Mouse (Mus musculus) spleen, adult 2 months (tissue): ENCODE measurements around the gene Gtf2a1. TPM values are rescaled to one million over a fixed set of nuclear protein-coding genes. Genes with fewer than 3 reads are reported as not detected.
A peak's percentile ranks its signal among the peaks of the same experiment; 100 is the strongest.

Source experiments
- DNase-seq, 2 experiments: peaks; one replicate each; pipeline versions ENCODE4 v3.0.0 to v3.0.0-alpha.2; 2012 to 2021; ENCODE audit warnings: low spot score in 2 of 2, low read depth in 1 of 2
- H3K27ac ChIP-seq: fragments of 200-500 bp; 2 replicates; pipeline ENCODE4 v1.5.1; 2012; ENCODE audit warnings: low read length, inconsistent platforms; ENCODE audit not compliant: insufficient read depth
- H3K27me3 ChIP-seq: fragments of 200-500 bp; 2 replicates; pipeline ENCODE4 v1.6.1; 2012; ENCODE audit warnings: mild to moderate bottlenecking, moderate library complexity, low read length, inconsistent platforms; ENCODE audit not compliant: control insufficient read depth, insufficient read depth
- H3K36me3 ChIP-seq: fragments of 200-500 bp; 2 replicates; pipeline ENCODE4 v1.6.1; 2012; ENCODE audit warnings: mild to moderate bottlenecking, low read length, inconsistent platforms; ENCODE audit not compliant: control insufficient read depth, insufficient read depth
- H3K4me1 ChIP-seq: fragments of 200-500 bp; 2 replicates; pipeline ENCODE4 v1.6.1; 2011; ENCODE audit warnings: inconsistent platforms; ENCODE audit not compliant: control insufficient read depth, insufficient read depth, insufficient read length
- H3K4me3 ChIP-seq: fragments of 200-500 bp; 2 replicates; pipeline ENCODE4 v1.5.1; 2011; ENCODE audit warnings: mild to moderate bottlenecking, inconsistent platforms; ENCODE audit not compliant: insufficient read depth, insufficient read length; ENCODE audit errors: extremely low read depth
- CTCF ChIP-seq: fragments of 200-500 bp; IDR thresholded peaks from 2 replicates; pipeline ENCODE4 v1.5.1; 2011; ENCODE audit warnings: mild to moderate bottlenecking, inconsistent platforms; ENCODE audit not compliant: insufficient read depth, insufficient read length, insufficient replicate concordance; ENCODE audit errors: extremely low read depth
- POLR2A ChIP-seq: fragments of 200-500 bp; IDR thresholded peaks from 2 replicates; pipeline ENCODE4 v1.6.1; 2011; ENCODE audit warnings: low read depth, low read length, inconsistent platforms
- WGBS: fragments of 180-500 bp; shearing (Covaris S2); methylation state at CpG from one replicate; pipeline ENCODE4 v1.1.7; 2018; 5-methylcytosine and 5-hydroxymethylcytosine counted together
- polyA plus RNA-seq: library from polyadenylated mRNA; depleted of rRNA; stranded (reverse); fragments of >200 nt; gene quantifications from 2 replicates; pipeline ENCODE4 v1.2.3, GENCODE M21; 2012

Gene Gtf2a1
- polyA plus RNA-seq, 1 experiment, result 12.2 TPM

DNA sequence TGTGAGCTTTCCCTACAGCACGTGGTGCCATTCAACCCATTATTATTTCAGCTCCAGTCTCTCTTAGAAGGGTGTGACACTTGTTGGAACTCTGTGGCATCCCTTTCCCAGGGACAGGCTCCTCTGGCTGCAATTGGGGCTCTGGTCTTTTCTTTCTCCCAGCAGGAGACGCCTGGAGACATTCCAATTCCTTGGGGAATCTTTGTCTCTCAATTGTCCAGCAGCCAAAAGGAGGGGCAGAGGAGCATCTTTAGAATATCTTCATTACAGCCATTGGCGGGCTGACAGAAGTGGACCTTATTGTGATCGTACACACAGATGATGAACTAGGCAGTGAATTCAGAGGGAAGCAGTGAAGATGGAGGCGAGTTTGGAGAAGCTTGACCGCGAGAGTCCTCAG, 17.4 kb upstream of the Gtf2a1 start:
- DNase-seq, result no peak
- WGBS, result 80% methylated on average over 7 of the region's 7 CpGs
- no peak overlapping the region for H3K27ac ChIP-seq
- TF ChIP-seq CTCF, result no peak
- TF ChIP-seq POLR2A, result no peak
- no peak overlapping the region for H3K4me3 ChIP-seq
- no peaks in the 10 kb centered on the region for H3K4me1 ChIP-seq
- H3K27me3 ChIP-seq, result no peaks in the 10 kb centered on the region
- H3K36me3 ChIP-seq, result no peaks in the 10 kb centered on the region

DNA sequence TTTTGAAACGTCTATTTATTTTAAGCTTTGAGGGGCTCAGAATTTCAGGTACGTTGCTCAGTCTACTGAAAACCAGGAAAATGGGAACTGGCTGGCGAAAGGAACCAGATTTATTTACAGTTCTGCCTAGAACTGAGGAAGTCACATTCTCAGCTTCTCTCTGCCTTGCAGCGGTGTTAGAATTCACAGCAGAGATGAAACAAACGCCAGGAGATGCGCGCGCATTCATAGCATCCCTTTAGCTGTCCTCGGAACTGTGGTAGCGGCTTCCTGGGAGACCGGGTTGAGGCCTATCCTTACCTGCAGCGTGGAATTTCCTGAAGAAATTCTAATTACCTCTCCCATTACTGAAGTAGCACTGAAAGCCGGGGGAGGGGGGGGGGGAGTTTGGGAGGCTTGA, 16.4 kb upstream of the Gtf2a1 start:
- no peak overlapping the region for H3K4me3 ChIP-seq
- TF ChIP-seq CTCF, result no peak
- no peak for TF ChIP-seq POLR2A
- no peak for DNase-seq
- H3K27me3 ChIP-seq, result no peaks in the 10 kb centered on the region
- WGBS, result 77% methylated on average over 13 of the region's 13 CpGs
- no peaks in the 10 kb centered on the region for H3K36me3 ChIP-seq
- H3K4me1 ChIP-seq, result no peaks in the 10 kb centered on the region
- H3K27ac ChIP-seq, result no peak overlapping the region

- TF ChIP-seq POLR2A, result no peak
- 55% methylated on average over 6 of the region's 6 CpGs for WGBS
- no peaks in the 10 kb centered on the region for H3K27me3 ChIP-seq
- no peak overlapping the region; the same call in 1 of the 2 replicates for H3K4me3 ChIP-seq
- no peaks in the 10 kb centered on the region for H3K4me1 ChIP-seq
- H3K36me3 ChIP-seq, result no peaks in the 10 kb centered on the region
- DNase-seq, result no peak
- no peak overlapping the region for H3K27ac ChIP-seq
Measured at GRCm38 (mm10) chr12:91604600-91604999, 14.3 kb upstream of the Gtf2a1 start.

- H3K27me3 ChIP-seq, result no peaks in the 10 kb centered on the region
- no peaks in the 10 kb centered on the region for H3K36me3 ChIP-seq
- H3K4me3 ChIP-seq, result no peak overlapping the region
- peak; percentile 21 to 61 for DNase-seq
- peaks cover 3% of the 10 kb centered on the region for H3K4me1 ChIP-seq
- H3K27ac ChIP-seq, result no peak overlapping the region
- WGBS, result 63% methylated on average over 3 of the region's 3 CpGs
- TF ChIP-seq CTCF (no peak), POLR2A (no peak)
Measured at GRCm38 (mm10) chr12:91592128-91592527, 1.8 kb upstream of the Gtf2a1 start.

- Histone ChIP-seq H3K27me3 (no peaks in the 10 kb centered on the region), H3K27ac (no peak overlapping the region), H3K4me1 (peaks cover 3% of the 10 kb centered on the region), H3K4me3 (no peak overlapping the region), H3K36me3 (no peaks in the 10 kb centered on the region)
- WGBS, result 95% methylated on average over 1 of the region's 1 CpGs
- no peak for TF ChIP-seq POLR2A
- TF ChIP-seq CTCF, result no peak
- DNase-seq, result no peak
Measured at GRCm38 (mm10) chr12:91591191-91591590, 904 bp upstream of the Gtf2a1 start.

GRCm38 (mm10) chr12:91590716-91591115, 429 bp upstream of the Gtf2a1 start:
- no peak for DNase-seq
- H3K27ac ChIP-seq, result peak overlapping the region; percentile 100
- peaks cover 2% of the 10 kb centered on the region; the same call in 1 of the 2 replicates for H3K36me3 ChIP-seq
- H3K4me1 ChIP-seq, result peaks cover 3% of the 10 kb centered on the region
- H3K27me3 ChIP-seq, result no peaks in the 10 kb centered on the region
- peak overlapping the region; percentile 100 for H3K4me3 ChIP-seq
- TF ChIP-seq POLR2A, result no peak
- no peak for TF ChIP-seq CTCF
- 33% methylated on average over 6 of the region's 6 CpGs for WGBS

GRCm38 (mm10) chr12:91589542-91589846, 793 bp downstream of the Gtf2a1 start:
- H3K27ac ChIP-seq, result peak overlapping the region; percentile 99
- H3K27me3 ChIP-seq, result no peaks in the 10 kb centered on the region
- peak overlapping the region; percentile 97 for H3K4me3 ChIP-seq
- peaks cover 7% of the 10 kb centered on the region for H3K36me3 ChIP-seq
- 1% methylated on average over 9 of the region's 11 CpGs for WGBS
- DNase-seq, result no peak
- H3K4me1 ChIP-seq, result peaks cover 3% of the 10 kb centered on the region
- TF ChIP-seq POLR2A (no peak), CTCF (no peak)
